Mouse (Mus musculus): ENCODE data around the gene H2-D1. TPM values are rescaled to one million over a fixed set of nuclear protein-coding genes. Genes with fewer than 3 reads are reported as not detected.

The H2-D1 gene
- total RNA-seq, 2 experiments from 2014 or later: 18.5 to 18.7 TPM

DNA sequence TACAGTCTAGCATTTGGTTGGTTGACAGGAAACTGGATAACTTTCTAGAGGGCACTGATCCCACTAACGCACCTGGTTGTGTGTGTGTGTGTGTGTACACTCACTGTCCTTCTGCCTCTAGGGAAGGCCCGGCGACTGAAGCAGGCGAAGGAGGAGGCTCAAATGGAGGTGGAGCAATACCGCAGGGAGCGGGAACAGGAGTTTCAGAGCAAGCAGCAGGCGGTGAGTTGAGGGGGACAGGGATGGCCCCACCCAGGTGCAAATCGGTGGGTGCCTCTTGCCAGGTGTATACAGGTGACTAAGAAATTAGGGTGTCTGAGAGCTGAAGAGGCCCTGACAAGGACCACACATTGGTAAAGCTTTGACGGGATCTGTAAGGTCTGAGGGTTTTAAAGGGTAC lies 25.5 kb upstream of the H2-D1 start:
- intact Hi-C loops (cut with DNase I): loop anchor here (1.0 kb wide), 1 partner anchor 116 kb away; the partner anchor contains the start of gene Gpank1
- DNase-seq (ENCODE audit: low spot score in 2 of 2): peak in 1 of 2 experiments; percentile 62

DNA sequence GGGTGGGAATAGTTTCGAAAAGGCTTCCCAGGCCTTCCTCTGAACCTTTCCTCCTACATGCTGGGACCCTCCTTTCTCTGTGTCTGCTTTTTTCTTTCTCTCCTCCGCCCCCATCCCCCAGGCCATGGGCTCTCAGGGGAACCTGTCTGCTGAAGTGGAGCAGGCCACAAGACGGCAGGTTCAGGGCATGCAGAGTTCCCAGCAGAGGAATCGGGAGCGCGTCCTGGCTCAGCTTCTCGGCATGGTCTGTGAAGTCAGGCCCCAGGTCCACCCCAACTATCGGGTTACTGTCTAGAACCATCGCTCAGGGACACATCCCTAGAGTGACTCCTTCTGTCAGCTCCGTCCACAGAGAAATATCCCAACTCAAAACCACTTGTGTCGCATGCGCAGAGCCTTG lies 25.0 kb upstream of the H2-D1 start:
- no peak for DNase-seq (ENCODE audit: low spot score in 2 of 2)
- intact Hi-C loops (cut with DNase I): no loop called here

DNA sequence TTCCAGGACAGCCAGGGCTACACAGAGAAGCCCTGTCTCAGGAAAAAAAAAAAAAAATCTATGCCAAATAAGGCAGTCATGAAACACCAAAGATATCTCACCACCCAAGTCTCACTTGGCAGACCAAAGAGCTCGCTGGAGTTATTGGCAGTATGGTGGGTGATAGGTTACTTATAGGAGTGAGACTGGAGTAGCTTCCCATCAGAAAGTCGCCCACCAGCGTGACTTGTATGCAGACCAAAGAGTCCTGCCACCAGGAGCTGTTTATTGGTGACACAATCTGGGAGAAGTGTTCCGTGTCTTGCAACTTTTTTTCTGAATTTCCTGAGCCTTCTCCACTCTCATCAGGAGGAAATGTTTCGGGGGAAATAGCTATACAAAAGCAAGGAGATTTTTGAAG lies 22.8 kb upstream of the H2-D1 start:
- peak in 1 of 2 experiments; percentile 60 for DNase-seq (ENCODE audit: low spot score in 2 of 2)
- intact Hi-C loops (cut with DNase I): loop anchor here (5.0 kb wide), 1 partner anchor 237 kb away; the partner anchor contains the start of gene Vars

DNA sequence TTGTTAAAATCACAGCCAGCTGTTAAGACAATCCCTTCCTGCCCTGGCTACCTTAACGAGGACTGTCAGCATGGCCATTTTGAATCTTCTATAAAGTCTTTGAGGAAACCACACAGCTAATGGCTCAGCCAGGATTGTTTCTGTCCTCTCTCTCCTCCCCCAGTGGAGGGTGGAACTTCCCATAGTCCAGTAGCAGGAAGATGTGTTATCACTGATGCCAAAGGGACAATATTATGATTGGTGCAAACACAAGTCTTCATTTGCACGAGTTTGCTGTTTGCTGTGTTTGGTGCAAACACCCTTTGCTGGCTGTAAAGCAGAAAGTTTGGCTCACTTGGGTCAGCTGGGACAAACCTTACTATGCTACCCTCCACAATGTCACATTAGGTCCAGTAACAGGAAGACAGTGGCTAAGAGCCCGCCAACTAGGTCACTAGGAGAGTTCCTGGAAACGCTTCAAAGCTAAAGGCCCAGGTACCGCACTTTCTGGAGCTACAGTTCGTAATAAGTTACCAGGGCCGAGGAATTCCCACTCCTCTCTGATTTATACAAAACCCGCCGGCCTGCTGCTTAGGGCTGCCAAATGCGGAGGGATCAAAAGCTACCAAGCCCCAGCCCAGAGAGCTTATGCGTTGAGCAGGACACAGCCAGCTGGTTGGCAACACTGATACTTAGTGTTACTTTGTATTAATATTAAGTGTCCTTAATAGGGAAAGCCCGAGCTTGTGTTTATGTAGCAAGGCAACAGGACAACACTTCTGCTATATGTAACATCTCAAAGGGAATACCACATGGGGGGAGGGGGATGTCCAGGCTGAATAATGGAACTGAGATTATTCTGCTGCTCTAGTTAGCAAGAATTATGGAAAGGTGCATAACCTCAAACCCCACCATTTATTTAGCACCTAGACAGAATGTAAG lies 21.9 kb upstream of the H2-D1 start:
- intact Hi-C loops (cut with DNase I): loop anchor here (5.0 kb wide), 1 partner anchor 238 kb away; the partner anchor contains the start of gene Vars
- no peak for DNase-seq (ENCODE audit: low spot score in 2 of 2)

DNA sequence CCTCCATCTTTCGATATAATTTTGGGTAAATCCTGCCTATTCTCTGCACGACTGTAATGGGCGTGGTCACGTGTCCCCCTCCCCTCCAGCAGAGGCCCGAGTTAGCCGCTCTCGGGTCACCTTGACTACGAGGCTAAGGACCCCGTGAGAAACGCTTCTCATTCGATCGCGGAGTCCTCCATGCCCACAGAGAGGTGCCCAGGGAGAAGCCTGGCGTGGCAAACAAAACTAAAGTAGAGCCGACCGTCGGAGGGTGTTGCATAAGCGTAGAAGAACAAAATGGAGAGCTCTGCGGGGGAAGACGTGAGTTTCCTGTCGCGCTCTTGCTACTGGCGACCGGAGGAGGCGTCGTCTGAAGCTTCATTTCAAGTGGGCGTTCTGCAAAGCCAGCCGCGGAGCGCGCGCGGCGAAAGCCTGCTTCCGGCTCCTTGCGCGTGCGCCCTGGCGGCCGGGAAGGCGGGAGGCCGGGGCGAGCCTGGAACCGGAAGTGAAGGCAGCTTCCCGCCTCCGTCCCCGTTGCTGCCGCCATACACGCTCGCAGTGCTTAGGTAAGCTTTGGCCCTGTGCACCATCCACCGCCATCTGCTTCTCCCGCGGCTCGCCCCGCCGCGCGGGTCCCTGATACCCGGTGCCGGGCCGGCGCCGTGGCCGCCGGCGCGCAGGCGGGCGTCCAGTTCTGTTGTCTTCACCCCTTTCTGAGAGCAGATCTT lies 21.1 kb upstream of the H2-D1 start, which contains the start of gene Ddx39b:
Gene Ddx39b (plus strand): TSS at position 442 of the 710 bp plus-strand sequence.
- DNase-seq (ENCODE audit: low spot score in 2 of 2): peak; percentile 97 to 98
- intact Hi-C loops (cut with DNase I): loop anchor here (5.0 kb wide), 1 partner anchor 239 kb away; the partner anchor contains the start of gene Vars

DNA sequence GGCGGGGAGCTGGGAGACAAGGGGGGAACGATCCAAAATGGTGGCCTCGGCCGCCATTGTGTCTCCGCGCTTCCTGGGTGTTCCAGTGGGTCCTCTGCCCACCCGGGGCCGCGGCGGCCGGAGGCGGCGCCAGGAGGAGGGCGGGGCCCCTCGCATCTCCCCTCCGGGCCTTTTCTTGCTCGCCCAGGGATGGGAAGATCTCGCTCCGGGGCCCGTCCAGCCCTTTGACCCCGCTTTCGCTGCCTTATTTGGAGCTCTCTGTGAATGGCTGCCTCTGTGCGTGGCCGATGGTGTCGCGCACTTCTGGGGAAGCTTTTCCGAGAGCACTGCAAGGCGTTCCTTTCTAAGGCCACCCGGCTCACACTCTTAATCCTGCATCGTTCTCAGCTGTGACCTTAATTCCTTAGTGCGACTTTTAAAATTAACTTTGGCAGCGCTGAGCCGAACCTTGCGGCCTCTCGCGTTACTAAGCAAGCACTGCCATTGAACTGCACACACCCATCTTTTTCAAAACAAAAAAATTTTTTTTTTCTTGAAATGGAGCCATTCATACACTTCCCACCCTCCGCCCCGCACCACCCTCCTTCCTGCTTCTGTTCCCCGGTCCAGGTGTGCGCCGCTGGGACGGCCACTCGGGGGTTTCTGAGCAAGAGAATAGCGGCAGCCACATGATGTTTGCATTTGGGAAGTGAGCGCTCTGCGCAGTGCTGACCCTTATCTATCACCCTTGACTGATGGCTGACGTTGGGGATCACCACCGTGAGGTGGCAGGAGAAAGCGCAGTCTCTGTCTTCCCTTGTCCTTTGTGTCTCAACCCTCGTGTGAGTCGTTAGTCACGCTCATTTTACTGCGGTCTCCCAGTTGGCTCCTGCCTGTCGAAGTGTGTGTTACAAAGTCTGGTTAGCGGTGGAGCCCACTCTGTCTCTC lies 20.3 kb upstream of the H2-D1 start:
- intact Hi-C loops (cut with DNase I): loop anchor here (5.0 kb wide), 1 partner anchor 240 kb away; the partner anchor contains the start of gene Vars
- DNase-seq (ENCODE audit: low spot score in 2 of 2): peak; percentile 34 to 54

DNA sequence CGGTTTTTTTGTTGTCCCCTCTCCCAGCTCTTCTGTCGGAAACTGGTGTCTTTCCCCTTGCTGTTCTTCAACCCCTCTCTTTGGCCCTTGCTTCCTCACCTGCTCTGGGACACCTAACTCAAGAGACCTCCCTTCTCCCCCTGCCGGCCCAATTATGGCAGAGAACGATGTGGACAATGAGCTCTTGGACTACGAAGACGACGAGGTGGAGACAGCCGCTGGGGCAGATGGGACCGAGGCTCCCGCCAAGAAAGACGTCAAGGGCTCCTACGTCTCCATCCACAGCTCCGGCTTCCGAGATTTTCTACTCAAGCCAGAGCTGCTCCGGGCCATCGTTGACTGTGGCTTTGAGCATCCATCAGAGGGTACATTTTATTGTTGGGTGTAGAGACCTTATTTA lies 19.4 kb upstream of the H2-D1 start:
- DNase-seq (ENCODE audit: low spot score in 2 of 2): peak in 1 of 2 experiments; percentile 73
- intact Hi-C loops (cut with DNase I): loop anchor here (5.0 kb wide), 1 partner anchor 241 kb away; the partner anchor contains the start of gene Vars

DNA sequence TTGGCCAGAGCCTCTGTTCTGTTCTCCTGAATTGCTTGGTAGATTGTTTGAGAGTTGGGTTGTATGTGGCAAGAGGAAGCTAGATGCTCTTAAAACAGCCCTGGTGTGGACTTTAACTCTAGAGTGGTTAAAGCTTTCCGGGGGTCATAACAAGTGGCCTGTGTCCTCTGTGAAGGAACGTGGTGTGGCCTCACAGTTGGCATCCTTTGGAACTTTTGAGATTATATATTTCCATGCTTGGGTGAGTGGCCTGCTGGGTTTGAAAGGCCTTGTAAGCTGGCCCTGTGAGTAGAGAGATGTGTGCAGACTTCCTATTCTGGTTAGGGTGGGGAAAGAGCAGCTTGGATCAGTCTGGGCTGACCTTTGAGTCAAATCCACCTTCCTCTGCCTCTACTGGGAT lies 17.5 kb upstream of the H2-D1 start:
- intact Hi-C loops (cut with DNase I): loop anchor here (5.0 kb wide), 1 partner anchor 243 kb away; the partner anchor contains the start of gene Vars
- DNase-seq (ENCODE audit: low spot score in 2 of 2): no peak

DNA sequence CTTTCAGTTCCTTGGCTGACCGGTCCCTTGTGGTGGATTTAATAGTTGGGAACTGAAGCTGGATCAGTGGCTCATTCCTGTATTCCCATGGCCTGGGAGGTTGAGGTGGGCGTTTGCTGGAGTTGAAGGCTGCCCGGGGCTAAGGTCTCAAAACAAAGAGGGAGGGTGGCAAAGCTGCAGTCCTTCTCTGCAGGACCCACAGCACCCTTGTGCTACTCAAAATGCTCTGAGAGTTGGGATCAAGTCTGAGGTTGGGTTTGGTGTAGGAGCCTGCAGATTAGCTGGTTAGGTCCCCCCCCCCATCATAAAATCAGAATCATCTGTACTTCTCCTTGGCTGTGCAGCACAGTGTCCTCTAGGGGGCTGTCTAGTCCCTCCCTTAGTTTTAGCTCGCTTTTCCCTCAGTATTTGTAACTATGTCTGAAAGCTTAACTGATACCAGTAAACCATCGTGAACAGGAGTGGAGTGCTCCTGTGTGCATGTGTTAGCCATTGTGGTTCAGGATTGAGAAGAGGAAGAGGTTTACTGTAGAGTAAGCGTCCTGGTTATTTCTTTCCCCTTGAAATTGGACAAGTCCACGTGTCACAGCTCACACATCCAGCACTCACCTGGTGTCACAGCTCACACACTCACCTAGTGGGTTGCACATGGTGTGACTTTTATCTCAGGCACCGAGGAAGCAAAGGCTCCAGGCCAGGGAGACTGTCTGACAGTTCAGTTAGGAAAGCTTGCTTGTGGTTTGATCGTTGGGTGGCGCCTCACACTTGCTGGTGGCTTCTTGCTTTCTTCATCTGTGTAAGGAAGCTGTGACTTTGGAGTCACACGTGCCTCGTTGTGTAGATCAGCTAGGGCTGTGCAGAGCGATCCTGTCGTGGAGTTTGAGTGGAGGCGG lies 16.6 kb upstream of the H2-D1 start:
- intact Hi-C loops (cut with DNase I): no loop called here
- no peak for DNase-seq (ENCODE audit: low spot score in 2 of 2)

DNA sequence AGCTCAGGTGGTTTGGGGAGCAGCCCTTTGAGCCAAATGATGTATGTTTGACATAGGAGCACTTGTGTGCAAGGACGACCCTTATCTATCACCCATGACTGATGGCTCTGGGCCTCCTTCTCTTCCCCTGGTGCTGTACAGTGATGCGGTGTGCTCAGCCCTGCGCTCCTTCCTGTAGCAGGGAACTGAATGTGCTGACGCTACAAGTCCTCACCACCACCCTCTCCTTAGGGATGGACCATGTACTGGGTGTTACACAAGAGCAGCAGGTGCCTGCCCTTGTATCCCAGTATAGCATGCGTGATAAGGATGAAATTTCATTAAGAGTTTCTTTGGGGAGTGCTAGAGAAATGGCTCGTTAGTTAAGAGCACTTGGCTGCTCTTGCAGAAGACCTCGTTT lies 15.4 kb upstream of the H2-D1 start:
- no peak for DNase-seq (ENCODE audit: low spot score in 2 of 2)
- intact Hi-C loops (cut with DNase I): no loop called here

DNA sequence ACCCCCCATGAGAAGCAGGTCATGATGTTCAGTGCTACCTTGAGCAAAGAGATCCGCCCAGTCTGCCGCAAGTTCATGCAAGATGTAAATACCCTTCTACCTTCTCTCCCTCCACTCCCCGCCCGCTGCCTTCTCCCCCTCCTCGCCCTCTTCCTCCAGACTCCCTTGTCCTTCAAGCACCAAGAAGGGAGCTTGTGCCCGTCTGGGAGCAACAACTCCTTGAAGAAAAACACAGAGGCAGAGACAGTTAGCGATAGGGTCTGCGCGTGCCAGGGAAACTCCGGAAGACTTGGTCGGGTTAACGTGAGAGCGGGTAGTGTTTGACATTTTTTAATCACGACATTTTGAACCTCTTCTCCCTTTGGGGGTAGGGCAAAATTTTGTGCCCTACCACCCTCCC lies 13.5 kb upstream of the H2-D1 start:
- intact Hi-C loops (cut with DNase I): no loop called here
- DNase-seq (ENCODE audit: low spot score in 2 of 2): no peak

DNA sequence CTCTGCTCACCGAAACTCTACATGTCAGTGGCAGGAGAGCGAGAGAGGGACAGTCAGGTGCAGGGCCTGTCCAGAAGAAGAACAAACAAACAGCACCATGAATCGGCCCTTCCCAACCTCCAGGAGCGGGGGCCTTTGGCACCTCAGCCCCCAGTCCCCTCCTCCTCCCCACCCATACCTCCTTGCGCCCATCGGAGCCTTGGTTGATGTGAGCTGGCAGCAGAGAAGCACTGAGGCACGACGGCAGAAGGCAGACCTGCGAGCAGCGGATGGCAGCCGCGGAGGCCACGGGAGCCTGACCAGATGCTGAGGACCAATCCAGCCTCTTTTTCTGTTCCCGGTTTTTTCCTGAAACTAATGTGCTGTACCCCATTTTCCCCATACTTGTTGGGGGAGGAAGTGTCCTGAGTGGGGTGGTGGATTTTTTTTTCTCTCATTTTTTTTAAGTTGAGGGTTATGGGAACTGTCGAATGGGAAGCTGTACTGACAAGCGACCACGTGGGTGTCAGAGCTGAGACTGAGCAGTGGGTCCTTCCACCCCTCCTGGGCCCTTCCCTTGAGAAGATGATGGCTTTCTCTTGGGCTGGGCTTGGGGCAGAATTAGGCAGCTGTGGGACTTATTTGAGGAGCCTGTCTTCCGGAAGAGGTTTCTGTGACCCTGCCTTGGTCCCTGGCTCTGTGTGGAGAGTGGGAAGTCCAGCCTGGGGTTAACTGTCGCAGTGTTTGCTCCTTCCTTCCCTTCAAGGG lies 12.9 kb upstream of the H2-D1 start:
- no peak for DNase-seq (ENCODE audit: low spot score in 2 of 2)
- intact Hi-C loops (cut with DNase I): no loop called here

DNA sequence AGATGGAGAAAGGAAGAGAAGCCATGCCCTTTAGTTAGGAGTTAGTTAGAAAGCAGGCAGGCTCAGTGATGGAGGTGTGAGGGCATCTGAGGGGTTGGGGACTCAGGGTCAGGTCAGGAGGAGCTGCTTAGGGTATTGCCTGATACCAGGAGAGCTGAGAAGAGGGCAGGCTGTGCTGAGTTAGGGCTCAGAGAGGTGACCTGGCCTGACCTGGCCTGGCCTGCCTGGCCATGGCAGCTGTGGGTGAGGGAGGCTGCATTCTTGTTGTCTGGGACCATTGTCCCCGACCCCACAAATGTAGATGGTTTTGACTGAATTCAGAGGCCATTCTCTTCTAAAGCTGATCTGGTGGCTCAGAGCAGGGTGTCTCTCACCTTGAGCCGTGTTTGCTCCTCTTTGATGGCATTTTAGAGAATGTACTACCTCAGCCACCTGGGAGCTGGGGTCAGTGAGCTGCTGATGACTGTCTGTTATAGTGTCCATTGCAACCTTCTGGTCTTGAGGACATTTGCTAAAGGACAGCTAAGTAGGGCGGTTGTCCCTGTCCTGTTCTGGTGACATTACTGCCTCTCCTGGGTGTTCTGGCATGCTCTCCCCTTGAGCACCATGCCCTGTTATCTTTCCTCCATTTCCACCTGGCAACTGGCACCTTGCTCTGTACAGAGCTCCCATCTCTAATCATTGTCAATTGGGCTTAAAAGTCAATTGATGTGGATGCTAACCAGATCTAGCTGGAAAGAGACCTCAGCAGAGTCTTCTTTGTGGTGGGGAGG lies 12.0 kb upstream of the H2-D1 start:
- intact Hi-C loops (cut with DNase I): no loop called here
- no peak for DNase-seq (ENCODE audit: low spot score in 2 of 2)

DNA sequence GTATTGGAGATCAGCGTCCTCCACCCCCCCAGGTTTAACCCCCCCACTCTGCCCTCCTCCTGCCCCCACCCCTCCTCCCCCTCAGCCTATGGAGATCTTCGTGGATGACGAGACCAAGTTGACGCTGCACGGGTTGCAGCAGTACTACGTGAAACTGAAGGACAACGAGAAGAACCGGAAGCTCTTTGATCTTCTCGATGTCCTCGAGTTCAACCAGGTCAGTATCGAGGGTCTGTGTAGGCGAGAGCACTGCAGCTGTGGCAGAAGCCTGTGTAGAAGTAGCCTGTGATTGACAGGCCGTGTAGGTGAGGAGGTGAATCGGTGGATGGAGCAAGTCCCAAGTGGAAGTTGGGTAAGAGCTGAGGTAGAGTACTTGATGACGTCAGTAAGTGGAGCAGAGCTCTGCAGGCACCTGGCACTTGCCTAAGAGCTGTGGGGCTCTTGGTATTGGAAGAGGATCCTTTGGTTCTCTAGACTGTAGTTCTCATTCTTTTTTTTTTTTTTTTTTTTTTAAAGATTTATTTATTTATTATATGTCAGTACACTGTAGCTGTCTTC lies 11.3 kb upstream of the H2-D1 start:
- DNase-seq (ENCODE audit: low spot score in 2 of 2): no peak
- intact Hi-C loops (cut with DNase I): no loop called here

DNA sequence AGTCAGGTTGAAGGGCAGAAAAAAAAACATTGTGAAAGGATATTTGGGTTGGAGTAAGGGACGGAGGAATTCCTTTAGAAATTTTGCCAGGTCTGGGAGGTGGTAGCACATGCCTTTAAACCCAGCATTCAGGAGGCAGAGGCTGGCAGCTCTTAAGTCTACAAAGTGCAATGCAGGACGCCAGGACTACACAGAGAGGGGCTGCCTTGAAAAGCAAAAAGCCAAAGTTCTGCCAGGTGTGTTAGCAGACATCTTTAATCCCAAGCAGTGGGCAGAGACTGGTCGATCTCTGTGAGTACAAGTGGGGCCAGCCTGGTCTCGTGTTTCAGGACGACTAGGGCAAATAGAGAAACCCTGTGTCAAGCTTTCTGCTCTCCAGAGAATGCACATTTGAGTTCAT lies 10.5 kb upstream of the H2-D1 start:
- intact Hi-C loops (cut with DNase I): no loop called here
- no peak for DNase-seq (ENCODE audit: low spot score in 2 of 2)

DNA sequence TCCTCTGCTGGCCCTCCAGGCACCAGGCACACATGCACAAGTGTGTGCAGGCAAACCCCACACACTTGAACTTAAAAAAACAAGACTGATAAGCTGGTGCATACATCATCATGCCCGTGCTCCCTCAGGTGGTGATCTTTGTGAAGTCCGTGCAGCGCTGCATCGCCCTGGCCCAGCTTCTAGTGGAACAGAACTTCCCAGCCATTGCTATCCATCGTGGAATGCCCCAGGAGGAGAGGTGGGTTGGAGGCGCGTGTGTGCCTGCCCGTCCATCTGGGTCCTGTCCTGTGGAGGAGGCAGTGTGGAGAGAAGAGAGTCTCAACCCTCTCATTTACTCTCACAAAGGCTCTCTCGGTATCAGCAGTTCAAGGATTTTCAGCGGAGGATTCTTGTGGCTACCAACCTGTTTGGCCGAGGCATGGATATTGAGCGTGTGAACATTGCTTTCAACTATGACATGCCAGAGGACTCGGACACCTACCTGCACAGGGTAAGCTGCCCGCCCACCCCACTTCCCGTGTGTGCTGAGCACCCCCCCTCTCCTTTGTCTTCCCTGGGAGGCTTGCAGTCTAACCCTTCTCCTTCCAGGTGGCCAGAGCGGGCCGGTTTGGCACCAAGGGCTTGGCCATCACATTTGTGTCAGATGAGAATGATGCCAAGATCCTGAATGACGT lies 9.8 kb upstream of the H2-D1 start:
- no peak for DNase-seq (ENCODE audit: low spot score in 2 of 2)
- intact Hi-C loops (cut with DNase I): no loop called here
